Mouse (Mus musculus) megakaryocyte progenitor cell, adult 5-6 weeks (primary cell): ENCODE data around the gene Scap. TPM values are rescaled to one million over a fixed set of nuclear protein-coding genes. Genes with fewer than 3 reads are reported as not detected.

Experiments used
- total RNA-seq, 2 experiments: library from RNA; stranded (forward) in 1 of 2; stranded (reverse) in 1 of 2; fragments of 157-497, 149-512 nt in 1 of 2; fragments of 200-1000 nt in 1 of 2; gene quantifications; 2 replicates each; pipeline versions ENCODE4 v1.2.3 to v1.2.4; 2015 to 2017

Scap gene
- total RNA-seq, 2 experiments from 2014 or later, result 26.1 to 29.4 TPM

Other genes with a start within 250 kb of the Scap start
- gene Smarcc1, start 215.6 kb upstream of the Scap start, total RNA-seq (2015), result 113 and 117 TPM in 2 replicates
- 62.3 and 78.3 TPM in 2 replicates for gene Smarcc1, start 215.6 kb upstream of the Scap start, total RNA-seq (2017)
- gene Dhx30, start 215.5 kb upstream of the Scap start, total RNA-seq (2015), result 56.3 and 69.5 TPM in 2 replicates
- gene Dhx30, start 215.5 kb upstream of the Scap start, total RNA-seq (2017), result 45.0 and 69.6 TPM in 2 replicates
- gene Cspg5, start 89.5 kb upstream of the Scap start, total RNA-seq (2015), result 0.05 and 0.07 TPM in 2 replicates
- gene Cspg5, start 89.5 kb upstream of the Scap start, total RNA-seq (2017), result 0.03 and 0.75 TPM in 2 replicates
- gene Elp6, start 28.1 kb upstream of the Scap start, total RNA-seq (2015), result 9.9 and 12.1 TPM in 2 replicates
- gene Elp6, start 28.1 kb upstream of the Scap start, total RNA-seq (2017), result 9.3 and 9.4 TPM in 2 replicates
- 8.6 and 13.0 TPM in 2 replicates for gene Ptpn23, start 74.9 kb downstream of the Scap start, total RNA-seq (2015)
- 1.5 and 4.0 TPM in 2 replicates for gene Ptpn23, start 74.9 kb downstream of the Scap start, total RNA-seq (2017)
- 1,024 and 1,594 TPM in 2 replicates for gene Ngp, start 86.5 kb downstream of the Scap start, total RNA-seq (2015)
- gene Ngp, start 86.5 kb downstream of the Scap start, total RNA-seq (2017), result 354 and 557 TPM in 2 replicates
- 11.1 and 11.5 TPM in 2 replicates for gene Klhl18, start 143.4 kb downstream of the Scap start, total RNA-seq (2015)
- gene Klhl18, start 143.4 kb downstream of the Scap start, total RNA-seq (2017), result 8.4 and 11.4 TPM in 2 replicates
- gene Kif9, start 143.7 kb downstream of the Scap start, total RNA-seq (2015), result 0.77 and 1.4 TPM in 2 replicates
- gene Kif9, start 143.7 kb downstream of the Scap start, total RNA-seq (2017), result 0.87 and 1.7 TPM in 2 replicates
- 139 and 161 TPM in 2 replicates for gene Setd2, start 199.3 kb downstream of the Scap start, total RNA-seq (2015)
- 113 and 160 TPM in 2 replicates for gene Setd2, start 199.3 kb downstream of the Scap start, total RNA-seq (2017)